Mouse (Mus musculus) C2C12 (cell line): ENCODE results near the gene Gm20605.

Experiments used
- CTCF ChIP-seq: IDR thresholded peaks from one replicate; pipeline ENCODE4 v1.5.1; 2011; ENCODE audit not compliant: control insufficient read depth, insufficient read depth, insufficient read length
- FOSL1 ChIP-seq: IDR thresholded peaks from one replicate; pipeline ENCODE4 v1.8.0; 2011; ENCODE audit warnings: mild to moderate bottlenecking, low read length; ENCODE audit not compliant: poor library complexity, insufficient read depth, severe bottlenecking
- MAX ChIP-seq: IDR thresholded peaks from one replicate; pipeline ENCODE4 v1.6.1; 2011; ENCODE audit warnings: mild to moderate bottlenecking, control low read depth
- USF1 ChIP-seq: IDR thresholded peaks from one replicate; pipeline ENCODE4 v1.6.1; 2011; ENCODE audit warnings: low read depth, mild to moderate bottlenecking, control low read depth, moderate library complexity

- TF ChIP-seq CTCF (no peak), USF1 (no peak), FOSL1 (no peak), MAX (no peak)
Observed at GRCm38 (mm10) chr5:137630602-137631001, 1.6 kb downstream of the Gm20605 start.
